Mouse (Mus musculus) midbrain, embryonic 10.5 days (tissue): Measurements from ENCODE around the gene Ube2l3. TPM values are rescaled to one million over a fixed set of nuclear protein-coding genes. Genes with fewer than 3 reads are reported as not detected.
"Not testable (repeated sequence)": the region's sequence is repeated elsewhere in the genome, so short reads cannot be mapped to it uniquely, and the experiment has no call there.

Experiments used
- DNase-seq: peaks from one replicate; pipeline ENCODE4 v3.0.0-alpha.2; 2017; ENCODE audit warnings: low spot score
- H3K27ac ChIP-seq: fragments of 300-500 bp; sonication (generic); replicated peaks from 2 replicates; pipeline ENCODE4 v1.5.1; 2016; ENCODE audit warnings: mild to moderate bottlenecking
- H3K27me3 ChIP-seq: fragments of 300-500 bp; sonication (generic); 2 replicates; pipeline ENCODE4 v1.6.1; 2016; ENCODE audit warnings: low read depth, mild to moderate bottlenecking; ENCODE audit not compliant: poor library complexity, severe bottlenecking
- H3K36me3 ChIP-seq: fragments of 300-500 bp; sonication (generic); 2 replicates; pipeline ENCODE4 v1.6.1; 2016; ENCODE audit warnings: mild to moderate bottlenecking, moderate library complexity
- H3K4me1 ChIP-seq: fragments of 300-500 bp; sonication (generic); 2 replicates; pipeline ENCODE4 v1.6.1; 2016
- H3K4me3 ChIP-seq: fragments of 300-500 bp; sonication (generic); 2 replicates; pipeline ENCODE4 v1.5.1; 2016; ENCODE audit warnings: mild to moderate bottlenecking, moderate library complexity
- H3K9me3 ChIP-seq: fragments of 300-500 bp; sonication (generic); replicated peaks from 2 replicates; pipeline ENCODE4 v1.6.1; 2016; ENCODE audit warnings: mild to moderate bottlenecking
- WGBS: fragments of 180-500 bp; shearing (Covaris S2); methylation state at CpG from one replicate; pipeline ENCODE4 v1.1.7; 2016; 5-methylcytosine and 5-hydroxymethylcytosine counted together
- polyA plus RNA-seq: library from polyadenylated mRNA; unstranded; fragments of >200 nt; fragmentation: Nextera tagmentation; extraction: Ambion mirVana; gene quantifications from 2 replicates; pipeline ENCODE4 v1.2.1, GENCODE M21; 2016

Gene Ube2l3
- polyA plus RNA-seq, 1 experiment from 2014 or later: 424 TPM

DNA sequence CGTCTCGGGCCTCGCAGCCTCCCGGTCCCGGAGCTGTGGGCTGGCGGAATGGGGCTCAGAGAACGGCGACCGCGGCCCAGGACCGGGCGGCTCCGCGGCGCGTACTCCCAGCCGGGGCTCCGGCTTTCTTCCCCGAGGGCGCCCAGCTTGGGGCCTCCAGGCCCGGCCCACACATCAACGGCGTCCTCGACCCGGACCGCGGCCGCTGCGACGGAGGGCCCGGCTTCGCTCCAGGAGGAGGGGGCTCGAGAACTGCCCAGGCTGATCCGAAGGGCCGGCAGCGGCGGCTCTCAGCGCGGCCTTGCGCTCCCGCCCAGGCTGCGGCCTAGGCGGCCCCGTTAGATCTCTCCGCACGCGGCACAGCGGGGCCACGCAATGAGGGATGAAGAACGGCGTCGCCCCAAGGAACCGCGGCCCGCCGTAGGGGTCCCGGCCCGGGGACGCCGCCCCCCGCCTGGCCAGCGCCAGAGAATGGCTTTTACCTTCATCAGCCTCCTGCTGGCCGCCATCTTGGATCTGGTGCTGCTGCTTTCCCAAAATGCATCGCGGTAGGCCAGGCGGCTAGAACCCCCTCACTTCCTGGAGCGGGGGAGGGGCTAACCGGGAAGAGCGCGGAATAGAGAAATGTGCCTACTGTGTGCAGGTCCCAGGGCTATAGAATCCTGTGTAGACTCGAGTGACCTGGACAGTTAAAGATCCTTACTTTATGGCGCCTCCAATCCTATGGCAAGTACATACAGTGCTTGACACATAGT lies 1.3 kb downstream of the Ube2l3 start:
- H3K36me3 ChIP-seq: peaks cover 21% of the 10 kb centered on the region
- no peaks in the 10 kb centered on the region for H3K9me3 ChIP-seq
- H3K4me3 ChIP-seq: peak overlapping the region; percentile 77
- peak; percentile 88 for DNase-seq
- H3K27ac ChIP-seq: peak overlapping the region; percentile 98
- peaks cover 3% of the 10 kb centered on the region for H3K27me3 ChIP-seq
- under 1% methylated on average over 72 of the region's 72 CpGs for WGBS
- peaks cover 15% of the 10 kb centered on the region for H3K4me1 ChIP-seq

DNA sequence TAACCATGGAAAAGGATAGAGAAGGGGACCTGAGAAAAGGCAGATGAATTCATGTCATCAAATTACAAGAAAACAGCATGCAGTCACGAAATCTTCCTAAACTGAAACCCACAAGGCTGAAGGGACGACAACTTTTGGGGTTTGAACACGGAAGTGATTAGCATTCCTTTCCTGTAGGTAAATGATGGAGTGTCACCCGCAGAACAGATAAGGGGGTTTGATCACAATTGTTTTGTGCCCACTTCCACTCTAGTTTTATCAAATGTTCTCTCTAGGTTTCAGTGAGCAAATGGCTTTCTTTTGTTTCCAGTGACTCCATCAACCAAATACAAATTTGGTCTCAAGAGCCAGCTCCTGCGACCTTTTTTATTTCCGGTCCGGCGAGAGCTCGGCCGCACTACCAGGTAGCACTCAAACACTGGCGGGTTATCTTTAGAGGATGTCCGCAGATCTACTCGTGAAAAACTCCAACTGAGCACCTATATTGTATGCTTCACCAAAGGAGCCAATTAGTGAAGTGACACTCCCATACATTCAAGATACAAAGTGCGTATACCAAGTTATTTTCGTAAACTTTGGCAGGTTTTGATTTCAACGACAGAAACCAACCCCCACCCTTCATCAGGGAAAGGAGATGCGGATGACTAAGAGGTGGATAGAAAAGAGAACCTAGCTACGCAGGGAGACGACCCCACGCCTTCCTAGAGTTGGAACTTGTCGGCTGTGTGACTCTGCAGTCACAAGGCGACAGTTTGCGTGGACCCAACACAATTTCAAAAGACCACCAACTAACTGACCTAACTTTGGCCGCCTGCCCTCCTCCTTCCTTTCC lies 2.1 kb downstream of the Ube2l3 start:
- Histone ChIP-seq H3K27ac (peak overlapping the region; percentile 98), H3K27me3 (no peaks in the 10 kb centered on the region), H3K9me3 (no peaks in the 10 kb centered on the region), H3K4me3 (peak overlapping the region; percentile 77), H3K4me1 (peaks cover 15% of the 10 kb centered on the region), H3K36me3 (peaks cover 29% of the 10 kb centered on the region)
- DNase-seq: no peak
- WGBS: 13% methylated on average over 24 of the region's 24 CpGs

DNA sequence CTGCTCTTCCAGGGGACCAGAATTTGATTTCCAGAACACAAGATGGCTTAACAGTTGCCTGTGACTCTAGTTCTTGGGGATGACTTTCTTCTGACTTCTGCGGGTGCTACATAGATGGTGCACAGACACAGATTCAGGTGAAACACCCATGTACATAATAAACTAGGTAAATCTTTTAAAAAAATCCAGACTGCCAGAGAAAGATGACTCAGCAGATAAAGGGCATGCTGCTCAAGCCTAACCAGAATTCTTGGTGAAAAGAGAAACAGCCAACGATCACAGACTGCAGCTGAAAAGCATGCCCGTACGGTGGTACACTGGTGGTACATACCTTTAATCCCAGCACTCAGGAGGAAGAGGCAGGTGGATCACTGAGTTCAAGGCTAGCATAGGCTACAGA lies 8.6 kb downstream of the Ube2l3 start:
- no peak for DNase-seq
- Histone ChIP-seq H3K27me3 (no peaks in the 10 kb centered on the region), H3K27ac (no peak overlapping the region), H3K9me3 (no peaks in the 10 kb centered on the region), H3K36me3 (peaks cover 76% of the 10 kb centered on the region), H3K4me3 (no peak overlapping the region), H3K4me1 (no peaks in the 10 kb centered on the region)
- 97% methylated on average over 4 of the region's 4 CpGs for WGBS

DNA sequence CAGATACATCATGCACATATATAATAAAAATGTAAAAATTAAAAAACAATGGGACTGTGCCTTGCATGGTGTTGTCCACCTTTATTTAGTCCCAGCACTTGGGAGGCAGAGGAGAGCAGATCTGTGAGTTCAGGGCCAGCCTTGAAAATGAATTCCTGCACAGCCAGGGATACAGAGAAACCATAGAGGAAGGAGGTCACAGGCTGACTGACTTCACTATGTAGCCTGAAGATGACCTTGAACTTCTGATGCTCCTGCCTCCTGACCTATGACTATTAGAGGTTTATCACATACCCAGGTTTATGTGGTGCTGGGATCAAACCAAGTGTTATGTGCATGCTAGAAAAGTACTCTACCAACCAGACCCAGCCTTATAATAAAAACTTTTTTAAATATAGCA lies 17.0 kb downstream of the Ube2l3 start:
- no peak overlapping the region for H3K4me3 ChIP-seq
- H3K36me3 ChIP-seq: peaks cover 51% of the 10 kb centered on the region
- no peak for DNase-seq
- H3K27me3 ChIP-seq: no peaks in the 10 kb centered on the region
- H3K4me1 ChIP-seq: peaks cover 16% of the 10 kb centered on the region
- H3K27ac ChIP-seq: no peak overlapping the region
- no peaks in the 10 kb centered on the region for H3K9me3 ChIP-seq

DNA sequence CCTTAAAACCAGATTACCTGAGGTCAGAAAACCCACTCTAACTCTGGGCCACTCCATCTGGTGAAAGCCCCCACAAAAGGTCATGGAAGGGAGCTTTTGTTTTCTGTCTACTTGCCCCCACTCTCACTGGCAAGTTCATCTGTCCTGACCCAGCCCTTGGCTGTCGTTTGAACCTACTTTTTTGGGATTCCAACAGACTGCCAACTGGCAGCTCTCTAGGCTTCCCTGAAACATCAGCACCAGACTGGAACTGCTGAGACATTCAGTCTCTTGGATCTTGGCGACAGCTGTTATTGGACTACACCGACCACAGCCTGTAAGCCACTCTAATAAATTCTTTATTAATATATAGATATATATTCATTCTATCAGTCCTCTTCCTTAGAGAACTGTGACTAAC lies 19.4 kb downstream of the Ube2l3 start:
- 90% methylated on average over 3 of the region's 3 CpGs for WGBS
- no peak for DNase-seq
- H3K4me3 ChIP-seq: no peak overlapping the region
- H3K9me3 ChIP-seq: no peaks in the 10 kb centered on the region
- H3K27me3 ChIP-seq: no peaks in the 10 kb centered on the region
- H3K4me1 ChIP-seq: peaks cover 16% of the 10 kb centered on the region
- H3K36me3 ChIP-seq: peaks cover 46% of the 10 kb centered on the region
- no peak overlapping the region for H3K27ac ChIP-seq

DNA sequence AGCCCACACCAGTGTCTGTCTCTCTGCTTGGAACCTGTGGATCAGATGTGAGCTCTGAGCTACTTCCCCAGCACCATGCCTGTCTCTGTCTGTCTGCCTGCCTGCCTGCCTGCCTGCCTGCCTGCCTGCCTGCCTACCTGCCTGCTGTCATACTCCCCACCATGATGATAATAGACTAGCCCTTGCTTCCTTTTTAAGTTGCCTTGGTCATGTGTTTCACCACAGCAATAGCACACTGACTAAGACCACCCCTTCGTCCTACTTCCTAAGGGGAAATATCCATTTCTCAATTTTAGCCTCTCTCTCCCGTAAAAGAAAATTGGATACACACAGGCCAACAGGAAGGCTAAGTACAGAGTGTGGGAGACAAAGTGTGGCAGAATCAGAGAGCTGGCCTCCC lies 20.3 kb downstream of the Ube2l3 start:
- DNase-seq: no peak
- 91% methylated on average over 2 of the region's 2 CpGs for WGBS
- H3K36me3 ChIP-seq: peaks cover 45% of the 10 kb centered on the region
- no peak overlapping the region for H3K4me3 ChIP-seq
- no peaks in the 10 kb centered on the region for H3K27me3 ChIP-seq
- peaks cover 16% of the 10 kb centered on the region for H3K4me1 ChIP-seq
- H3K9me3 ChIP-seq: no peaks in the 10 kb centered on the region
- H3K27ac ChIP-seq: no peak overlapping the region

DNA sequence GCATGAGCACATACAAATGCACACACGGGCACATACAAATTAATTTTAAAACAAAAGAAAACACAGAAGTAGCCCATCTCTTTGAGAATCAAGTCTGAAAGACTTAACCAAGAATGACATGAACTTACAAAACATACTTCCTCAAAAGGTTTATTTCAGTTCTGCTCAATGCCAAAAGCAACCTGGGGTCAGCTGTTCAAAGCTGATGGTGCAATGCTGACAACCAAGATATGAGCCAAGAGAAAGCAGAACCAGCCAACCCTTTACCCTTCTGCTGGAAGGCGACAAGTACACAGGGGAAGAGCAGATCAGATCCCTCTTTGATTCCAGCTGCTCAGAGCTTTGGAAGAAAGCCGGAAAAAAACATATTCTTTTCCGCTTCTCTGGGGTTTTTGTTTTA lies 21.1 kb downstream of the Ube2l3 start:
- no peak overlapping the region for H3K4me3 ChIP-seq
- DNase-seq: no peak
- no peaks in the 10 kb centered on the region for H3K27me3 ChIP-seq
- H3K9me3 ChIP-seq: no peaks in the 10 kb centered on the region
- no peak overlapping the region for H3K27ac ChIP-seq
- WGBS: 86% methylated on average over 4 of the region's 4 CpGs
- peaks cover 43% of the 10 kb centered on the region for H3K36me3 ChIP-seq
- H3K4me1 ChIP-seq: peaks cover 16% of the 10 kb centered on the region

DNA sequence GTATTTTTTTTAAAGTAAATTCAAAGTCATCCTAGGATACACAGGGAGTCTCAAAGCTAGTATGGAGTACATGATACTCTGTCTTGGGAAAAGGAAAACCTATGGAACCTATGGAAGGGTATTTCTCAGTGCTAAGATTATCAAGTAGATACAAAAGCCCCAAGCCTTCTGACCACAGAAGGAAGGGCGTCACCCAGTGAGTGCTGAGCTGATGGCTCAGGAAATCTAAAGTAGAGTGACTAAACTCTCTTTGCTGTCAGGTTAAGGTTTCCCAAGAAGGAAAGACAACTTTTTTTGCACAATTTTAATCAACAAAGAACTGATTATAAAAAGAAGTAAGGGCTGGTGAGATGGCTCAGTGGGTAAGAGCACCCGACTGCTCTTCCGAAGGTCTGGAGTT lies 22.7 kb downstream of the Ube2l3 start:
- no peak for DNase-seq
- WGBS: 96% methylated on average over 3 of the region's 3 CpGs
- peaks cover 44% of the 10 kb centered on the region for H3K36me3 ChIP-seq

DNA sequence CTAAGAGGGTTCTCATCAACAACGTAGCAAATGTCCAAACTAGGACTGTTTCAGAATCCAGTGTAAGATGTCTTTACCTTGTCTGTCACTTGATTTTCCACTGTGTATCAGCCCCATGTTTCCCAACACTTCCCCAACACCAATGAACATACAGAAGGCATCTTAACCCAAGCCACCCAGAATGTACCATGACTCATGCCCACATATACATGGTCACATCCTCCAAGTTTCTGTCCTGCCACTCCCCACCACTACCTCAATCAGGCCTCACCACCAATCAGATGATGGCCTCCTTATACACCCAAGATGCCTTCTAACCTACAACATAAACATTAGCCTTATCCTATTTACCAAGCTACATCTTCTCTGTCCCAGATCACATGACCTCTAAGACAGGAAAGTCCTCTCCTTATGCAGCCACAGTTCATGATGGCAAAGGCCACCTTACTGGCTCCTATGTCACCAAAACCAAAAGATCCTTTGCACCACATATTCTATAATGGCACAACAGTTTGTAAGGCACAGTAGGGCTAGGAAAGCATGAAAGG lies 24.8 kb downstream of the Ube2l3 start:
- 95% methylated on average over 1 of the region's 1 CpGs for WGBS

More for the DNA sequence above, 22.7 kb downstream of the Ube2l3 start:
- Histone ChIP-seq H3K27ac (no peak overlapping the region), H3K4me3 (no peak overlapping the region), H3K4me1 (peaks cover 16% of the 10 kb centered on the region), H3K27me3 (no peaks in the 10 kb centered on the region), H3K9me3 (no peaks in the 10 kb centered on the region)

DNA sequence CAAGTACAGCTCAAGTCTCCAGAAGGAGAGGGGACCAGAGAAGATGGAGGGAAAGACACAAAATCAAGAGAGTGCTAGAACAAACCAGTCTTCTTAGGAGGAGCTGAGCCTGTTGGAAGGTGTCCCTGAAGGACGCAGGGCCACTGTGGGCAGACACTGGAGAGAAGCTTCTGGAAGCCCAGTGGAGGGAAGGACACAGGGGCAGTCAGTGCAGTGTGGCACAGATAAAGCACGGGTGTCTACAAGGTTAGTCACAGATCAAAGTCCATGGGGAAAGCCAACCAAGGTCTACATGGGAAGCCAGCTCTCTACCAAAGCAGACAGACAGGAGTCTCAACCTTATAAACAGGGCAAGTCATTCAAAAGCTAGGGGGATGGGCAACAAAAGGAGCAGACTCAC lies 26.7 kb downstream of the Ube2l3 start:
- no peak for DNase-seq
- WGBS: 85% methylated on average over 2 of the region's 2 CpGs
- H3K4me3 ChIP-seq: no peak overlapping the region
- H3K27ac ChIP-seq: no peak overlapping the region
- no peaks in the 10 kb centered on the region for H3K27me3 ChIP-seq
- no peaks in the 10 kb centered on the region for H3K4me1 ChIP-seq
- peaks cover 77% of the 10 kb centered on the region for H3K36me3 ChIP-seq
- H3K9me3 ChIP-seq: no peaks in the 10 kb centered on the region

More for the DNA sequence above, 24.8 kb downstream of the Ube2l3 start:
- H3K27ac ChIP-seq: no peak overlapping the region
- no peaks in the 10 kb centered on the region for H3K9me3 ChIP-seq
- H3K4me3 ChIP-seq: no peak overlapping the region
- H3K27me3 ChIP-seq: no peaks in the 10 kb centered on the region
- H3K36me3 ChIP-seq: peaks cover 58% of the 10 kb centered on the region
- peaks cover 13% of the 10 kb centered on the region for H3K4me1 ChIP-seq
- no peak for DNase-seq

DNA sequence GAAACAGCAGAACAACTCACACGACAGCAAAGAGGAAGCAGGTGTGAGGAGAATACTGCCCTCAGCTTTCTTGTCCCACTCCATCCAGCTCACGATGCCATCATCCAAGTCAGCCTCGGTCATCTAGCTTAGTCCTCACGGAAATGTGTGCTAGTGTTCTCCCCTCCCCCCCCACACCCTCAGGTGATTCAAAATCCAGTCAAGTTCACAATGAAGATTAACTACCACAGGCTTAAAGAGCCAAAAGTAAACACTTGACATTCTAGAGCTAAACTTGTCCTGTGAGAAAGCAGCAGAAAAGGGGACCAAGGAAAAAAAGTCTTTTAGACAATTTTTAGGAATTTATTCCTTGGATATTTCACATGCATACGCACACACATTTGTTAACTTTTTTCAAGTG lies 34.4 kb downstream of the Ube2l3 start:
- H3K36me3 ChIP-seq: peaks cover 93% of the 10 kb centered on the region
- H3K27ac ChIP-seq: no peak overlapping the region
- no peak overlapping the region for H3K4me3 ChIP-seq
- no peak for DNase-seq
- no peaks in the 10 kb centered on the region for H3K9me3 ChIP-seq
- no peaks in the 10 kb centered on the region for H3K4me1 ChIP-seq
- no peaks in the 10 kb centered on the region for H3K27me3 ChIP-seq
- WGBS: 87% methylated on average over 5 of the region's 5 CpGs

DNA sequence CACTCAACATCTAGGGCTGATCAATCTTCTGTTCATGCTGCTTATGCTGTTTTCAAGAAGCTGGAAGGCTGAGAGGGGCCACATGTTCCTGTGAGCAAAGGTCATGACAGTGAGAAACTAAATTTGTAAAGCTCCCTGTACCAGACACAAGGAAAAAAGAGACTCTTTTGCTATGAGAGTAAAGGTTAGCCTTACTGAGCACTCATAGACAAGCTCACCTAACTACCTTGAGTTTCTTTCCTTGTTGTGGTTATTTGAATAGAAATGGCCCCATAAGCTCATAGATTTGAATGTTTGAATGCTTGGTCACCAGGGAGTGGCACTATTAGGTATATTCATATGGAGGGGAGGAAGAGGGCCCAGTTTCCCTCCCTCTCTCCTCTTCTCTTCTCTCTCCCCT lies 35.3 kb downstream of the Ube2l3 start:
- Histone ChIP-seq H3K4me3 (no peak overlapping the region), H3K27me3 (no peaks in the 10 kb centered on the region), H3K4me1 (no peaks in the 10 kb centered on the region), H3K27ac (no peak overlapping the region), H3K36me3 (peaks cover 92% of the 10 kb centered on the region), H3K9me3 (no peaks in the 10 kb centered on the region)
- DNase-seq: no peak

DNA sequence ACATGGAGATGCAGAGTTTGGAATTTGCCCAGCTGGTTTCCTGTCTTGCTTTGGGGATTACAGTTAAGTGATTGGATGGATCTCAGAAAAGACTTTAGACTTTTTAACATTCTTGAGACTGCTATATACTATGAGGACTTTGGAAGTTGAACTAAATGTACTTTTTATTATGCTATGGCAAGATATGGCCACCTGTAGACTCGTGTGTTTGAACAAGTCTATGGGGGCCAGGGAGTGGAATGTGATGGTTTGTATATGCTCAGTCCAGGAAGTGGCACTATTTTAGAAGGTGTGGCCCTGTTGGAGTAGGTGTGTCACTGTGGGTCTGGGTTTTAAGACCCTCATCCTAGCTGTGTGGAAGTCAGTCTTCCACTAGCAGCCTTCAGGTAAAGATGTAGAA lies 37.0 kb downstream of the Ube2l3 start:
- 89% methylated on average over 1 of the region's 1 CpGs for WGBS
- H3K27me3 ChIP-seq, H3K27ac ChIP-seq, H3K4me1 ChIP-seq, H3K9me3 ChIP-seq, H3K4me3 ChIP-seq, DNase-seq: not testable (repeated sequence)
- H3K36me3 ChIP-seq: peaks cover 88% of the 10 kb centered on the region
